Mouse (Mus musculus): ENCODE data around the gene Farp2. TPM values are rescaled to one million over a fixed set of nuclear protein-coding genes. Genes with fewer than 3 reads are reported as not detected.
"Not testable (repeated sequence)": the region's sequence is repeated elsewhere in the genome, so short reads cannot be mapped to it uniquely, and the experiment has no call there.

The Farp2 gene
- total RNA-seq (2022): 10 to 100 TPM; 12.2 to 13.9 (median 12.8) TPM

GRCm38 (mm10) chr1:93511585-93512350 lies at the start of gene Farp2:
Gene Farp2 (plus strand): TSS chr1:93512079.
- DNase-seq (ENCODE audit: low spot score in 2 of 2): peak; percentile 73 to 96

DNA sequence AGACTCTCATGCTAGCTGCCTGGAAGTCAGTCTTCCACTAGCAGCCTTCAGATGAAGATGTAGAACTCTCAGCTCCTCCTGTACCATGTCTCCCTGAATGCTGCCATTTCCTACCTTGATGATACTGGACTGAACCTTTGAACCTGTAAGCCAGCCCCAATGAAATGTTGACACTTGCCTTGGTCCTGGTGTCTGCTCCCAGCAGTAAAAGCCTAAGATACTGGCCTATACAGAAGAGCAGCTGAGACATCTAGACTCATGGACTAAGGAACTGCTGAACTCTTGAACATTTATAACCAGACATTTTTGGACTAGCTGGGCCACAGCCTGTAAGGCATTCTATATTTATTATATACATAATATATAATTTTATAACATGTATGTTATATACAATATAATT lies 46.8 kb upstream of the Farp2 start:
- no peak for DNase-seq (ENCODE audit: low spot score in 2 of 2)

GRCm38 (mm10) chr1:93465746-93466145 lies 46.1 kb upstream of the Farp2 start:
- no peak for DNase-seq (ENCODE audit: low spot score in 2 of 2)

DNA sequence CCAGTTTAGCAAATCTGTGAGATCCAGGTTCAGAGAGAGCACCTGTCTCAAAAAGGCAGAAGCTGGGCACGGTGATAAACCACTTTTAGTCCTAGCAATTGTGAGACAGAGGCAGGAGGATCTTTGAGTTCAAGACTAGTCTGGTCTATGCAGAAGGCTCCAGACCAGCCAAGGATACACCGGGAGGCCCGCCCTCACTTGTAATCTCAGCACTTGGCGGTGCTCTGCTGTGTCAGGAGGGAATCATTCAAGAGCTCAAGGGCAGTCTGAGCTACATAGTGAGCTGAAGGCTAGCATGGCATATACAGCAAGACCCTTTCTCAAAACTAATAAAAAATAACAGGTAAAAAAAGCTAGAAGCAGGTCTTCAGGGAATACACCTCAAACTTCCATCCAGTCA lies 43.3 kb upstream of the Farp2 start:
- DNase-seq (ENCODE audit: low spot score in 2 of 2): no peak

DNA sequence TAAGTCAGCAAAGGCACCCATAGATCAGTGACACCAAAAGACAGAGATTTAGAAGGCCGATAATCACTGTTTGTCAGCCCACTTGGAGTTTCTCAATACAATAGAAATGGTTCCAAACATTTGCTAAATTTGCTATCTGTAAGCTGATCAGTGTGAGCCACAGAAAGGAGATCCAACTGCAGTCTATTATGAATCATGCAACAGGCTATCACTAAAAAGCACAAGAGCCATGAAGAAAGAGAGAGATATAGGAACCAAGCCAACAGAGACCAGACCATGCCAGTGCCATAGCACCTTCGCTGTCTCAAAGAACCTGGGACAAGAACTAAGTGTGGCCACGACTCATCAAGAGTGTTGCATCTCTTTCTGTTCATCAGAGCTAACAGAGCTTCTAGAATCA lies 36.2 kb upstream of the Farp2 start:
- no peak for DNase-seq (ENCODE audit: low spot score in 2 of 2)

- DNase-seq (ENCODE audit: low spot score in 2 of 2): peak; percentile 95 to 99
Measured at GRCm38 (mm10) chr1:93477758-93478585, 33.9 kb upstream of the Farp2 start.

DNA sequence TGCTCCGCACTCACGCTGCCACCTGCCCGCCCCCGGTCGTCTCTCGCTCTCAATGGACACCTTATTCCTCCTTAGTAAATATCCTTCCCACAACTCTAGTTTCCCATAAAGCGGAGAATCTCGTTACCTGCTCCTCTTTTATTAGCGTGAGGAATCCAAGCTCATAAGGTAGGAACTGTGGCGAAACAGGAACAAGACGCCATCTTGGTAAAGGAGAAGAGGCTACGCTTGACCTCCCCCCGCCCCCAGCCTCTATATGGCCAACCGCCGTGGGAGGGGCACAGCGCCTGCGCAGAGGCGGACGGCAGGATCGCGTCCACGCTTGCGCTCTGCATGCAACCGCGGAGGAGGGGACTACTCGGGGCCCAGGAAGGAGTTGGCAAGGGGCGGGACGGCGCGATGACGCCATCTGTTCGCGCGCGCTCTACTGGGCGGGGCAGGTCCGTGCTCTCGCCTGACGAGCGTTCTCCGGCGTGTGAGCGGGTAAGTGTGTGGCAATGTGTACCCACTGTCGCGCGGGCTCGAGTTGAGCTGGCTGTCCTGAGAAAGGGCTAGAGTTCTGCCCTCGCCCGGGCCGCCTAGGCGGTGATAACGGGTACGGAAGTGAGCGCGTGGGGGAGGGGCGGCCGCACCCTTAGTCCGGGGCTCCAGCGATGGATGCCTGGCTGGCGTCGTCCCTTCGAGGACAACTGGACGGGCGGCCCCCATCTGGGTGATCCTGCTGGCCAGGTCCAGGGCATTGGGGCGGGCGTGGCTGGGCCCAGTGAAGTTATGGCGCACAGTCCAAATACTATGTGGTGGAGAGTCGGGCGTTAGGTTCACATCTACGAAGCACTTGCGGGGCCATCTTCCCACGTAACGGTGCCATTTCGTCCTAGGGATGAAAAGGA lies 33.0 kb upstream of the Farp2 start, which contains the start of gene Hdlbp:
Gene Hdlbp (minus strand): TSS at position 230 of the 890 bp plus-strand sequence.
- peak; percentile 98 to 99 for DNase-seq (ENCODE audit: low spot score in 2 of 2)

- peak; percentile 6 to 18 for DNase-seq (ENCODE audit: low spot score in 2 of 2)
Measured at GRCm38 (mm10) chr1:93479476-93480083, 32.3 kb upstream of the Farp2 start.

GRCm38 (mm10) chr1:93486302-93486701 lies 25.6 kb upstream of the Farp2 start:
- DNase-seq (ENCODE audit: low spot score in 2 of 2): not testable (repeated sequence)

GRCm38 (mm10) chr1:93495312-93495711 lies 16.6 kb upstream of the Farp2 start:
- DNase-seq (ENCODE audit: low spot score in 2 of 2): no peak

- DNase-seq (ENCODE audit: low spot score in 2 of 2): no peak
Measured at GRCm38 (mm10) chr1:93506944-93507676, 4.8 kb upstream of the Farp2 start.

DNA sequence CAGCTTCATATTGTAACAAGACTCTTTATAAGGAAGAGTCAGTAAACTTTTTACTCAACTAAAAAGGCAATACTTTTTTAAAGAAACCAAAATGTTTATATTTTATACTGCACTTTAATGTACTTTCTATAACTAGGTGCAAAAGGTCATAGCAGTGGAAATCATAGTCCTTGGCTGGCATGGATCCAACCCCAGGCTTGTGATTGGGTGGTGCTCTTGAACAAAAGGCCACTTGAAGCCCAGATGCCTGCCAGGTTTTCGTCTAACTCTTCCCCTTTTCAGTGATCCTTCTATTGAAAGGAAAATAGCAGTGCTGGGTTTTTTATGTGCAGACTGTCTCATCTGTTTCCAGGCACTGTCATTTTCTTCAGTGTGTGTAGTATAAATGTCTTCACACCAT lies 3.3 kb upstream of the Farp2 start:
- not testable (repeated sequence) for DNase-seq (ENCODE audit: low spot score in 2 of 2)

GRCm38 (mm10) chr1:93512351-93512690 lies 442 bp downstream of the Farp2 start:
- DNase-seq (ENCODE audit: low spot score in 2 of 2): no peak

GRCm38 (mm10) chr1:93513221-93513620 lies 1.3 kb downstream of the Farp2 start:
- no peak for DNase-seq (ENCODE audit: low spot score in 2 of 2)

GRCm38 (mm10) chr1:93521491-93521890 lies 9.6 kb downstream of the Farp2 start:
- no peak for DNase-seq (ENCODE audit: low spot score in 2 of 2)

DNA sequence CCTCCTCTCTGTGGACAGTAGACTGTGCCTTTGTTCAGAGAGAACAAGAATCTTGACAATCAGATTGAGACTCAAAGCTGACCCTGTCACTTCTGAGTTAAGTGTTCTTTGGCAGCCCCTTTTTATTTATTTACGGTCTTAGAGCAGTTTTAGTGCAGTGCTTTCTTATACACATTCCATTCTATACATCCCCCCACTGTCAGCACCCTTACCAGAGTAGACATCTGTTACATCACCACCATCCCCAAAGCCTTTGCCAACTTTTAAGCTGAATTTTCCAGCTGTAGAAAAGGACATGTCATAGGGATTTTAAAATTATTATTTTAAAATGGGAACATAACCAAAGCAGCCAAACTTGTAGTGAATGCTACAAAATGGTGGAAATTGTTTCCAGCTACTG lies 10.4 kb downstream of the Farp2 start:
- DNase-seq (ENCODE audit: low spot score in 2 of 2): no peak

GRCm38 (mm10) chr1:93529801-93530200 lies 17.9 kb downstream of the Farp2 start:
- no peak for DNase-seq (ENCODE audit: low spot score in 2 of 2)

GRCm38 (mm10) chr1:93537227-93537626 lies 25.3 kb downstream of the Farp2 start:
- no peak for DNase-seq (ENCODE audit: low spot score in 2 of 2)

DNA sequence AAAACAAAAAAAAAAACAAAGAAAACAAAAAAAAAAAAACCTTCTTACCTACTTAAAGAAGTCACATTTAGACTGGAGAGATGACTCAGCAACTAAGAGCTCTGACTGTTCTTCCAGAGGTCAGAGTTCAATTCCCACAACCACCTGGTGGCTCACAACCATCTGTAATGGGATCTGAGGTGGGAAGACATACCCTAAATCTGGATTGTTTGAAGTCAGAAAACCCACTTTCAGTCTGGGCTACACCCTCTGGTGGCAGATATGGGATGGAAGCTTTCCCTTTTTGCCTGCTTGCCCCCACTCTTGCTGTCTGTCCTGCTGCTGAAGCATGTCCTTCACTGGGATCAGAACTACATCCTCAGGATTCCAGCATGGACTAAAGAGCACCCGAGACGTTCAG lies 31.3 kb downstream of the Farp2 start:
- DNase-seq (ENCODE audit: low spot score in 2 of 2): no peak

DNA sequence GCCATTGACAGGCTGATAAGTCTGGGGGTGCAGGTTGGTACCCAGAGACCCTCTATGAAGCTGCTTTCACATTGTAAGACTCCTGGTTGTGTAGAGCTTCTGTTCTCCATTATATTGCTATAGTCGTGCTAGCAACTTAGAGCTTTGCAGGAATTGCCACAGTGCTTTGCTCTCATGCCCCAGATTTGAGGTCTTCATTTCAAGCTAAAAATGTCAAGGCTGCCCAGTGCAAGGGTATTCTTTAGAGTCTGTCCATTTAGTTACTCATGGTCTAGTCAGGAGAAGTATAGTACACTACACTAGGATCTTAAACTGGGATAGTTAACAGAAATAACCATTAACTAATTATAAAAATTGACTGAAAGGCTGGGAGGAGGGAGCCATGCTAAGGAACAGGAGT lies 35.4 kb downstream of the Farp2 start:
- no peak for DNase-seq (ENCODE audit: low spot score in 2 of 2)

All from left cerebral cortex, adult 8-10 months (tissue).